Mouse (Mus musculus): ENCODE data around the gene Anxa9. TPM values are rescaled to one million over a fixed set of nuclear protein-coding genes. Genes with fewer than 3 reads are reported as not detected.
A peak's percentile ranks its signal among the peaks of the same experiment; 100 is the strongest.

Gene Anxa9
- polyA plus RNA-seq, 1 experiment = 1.2 TPM

DNA sequence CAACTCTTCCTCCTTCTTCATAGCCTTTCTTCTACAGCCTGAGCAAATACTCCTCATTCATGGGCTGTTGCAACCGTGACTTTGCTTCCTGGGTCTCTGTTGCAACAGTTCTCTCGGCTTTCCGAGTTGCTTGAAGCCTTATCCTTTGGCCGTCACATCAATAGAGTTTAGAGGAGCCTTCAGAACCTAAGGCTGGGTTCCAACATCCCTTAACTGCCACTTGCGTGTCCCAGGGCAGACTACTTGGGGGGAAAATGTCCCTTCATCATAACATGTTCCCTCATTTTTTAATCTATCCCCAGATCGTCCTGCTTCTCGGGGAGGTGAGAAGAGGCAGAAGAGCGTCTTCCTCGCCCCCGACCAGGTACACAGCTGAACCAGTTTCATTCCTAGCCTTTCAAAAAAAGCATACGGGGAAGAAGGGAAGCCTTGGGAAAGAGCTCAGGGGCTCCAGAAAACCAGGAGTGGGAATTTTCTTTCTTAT lies 24.6 kb downstream of the Anxa9 start:
- WGBS = under 1% methylated on average over 11 of the region's 11 CpGs
- peaks cover 9% of the 10 kb centered on the region; the same call in 1 of the 2 replicates for H3K4me1 ChIP-seq (ENCODE audit: control insufficient read depth, insufficient read depth, low read length)
- H3K27ac ChIP-seq (ENCODE audit: insufficient read depth, low read length) = peak overlapping the region; percentile 97
- TF ChIP-seq POLR2A (IDR thresholded peaks at IDR 0.05; ENCODE audit: borderline replicate concordance, insufficient read depth, low read length) = no peak
- TF ChIP-seq CTCF (IDR thresholded peaks at IDR 0.05; ENCODE audit: borderline replicate concordance, insufficient read depth, low read depth, low read length) = no peak
- H3K4me3 ChIP-seq (replicated peaks; ENCODE audit: insufficient read depth, low read depth, low read length) = peak overlapping the region; percentile 84
- peak in 1 of 2 experiments; percentile 54 for DNase-seq
- H3K27me3 ChIP-seq (ENCODE audit: control insufficient read depth, insufficient read depth, low read length) = no peaks in the 10 kb centered on the region

GRCm38 (mm10) chr3:95281216-95282126 lies 25.5 kb downstream of the Anxa9 start, which contains the start of the genes Mindy1 and Prune1:
TSS of gene Mindy1 (plus strand) at chr3:95281345.
TSS of gene Prune1 (minus strand) at chr3:95282076.
- peak; percentile 99 for DNase-seq
- TF ChIP-seq CTCF (IDR thresholded peaks at IDR 0.05; ENCODE audit: borderline replicate concordance, insufficient read depth, low read depth, low read length) (no peak), POLR2A (IDR thresholded peaks at IDR 0.05; ENCODE audit: borderline replicate concordance, insufficient read depth, low read length) (peak; percentile 70; the same call in 1 of the 2 replicates)
- WGBS = under 1% methylated on average over 53 of the region's 53 CpGs

GRCm38 (mm10) chr3:95280747-95281146 lies 26.2 kb downstream of the Anxa9 start:
- H3K4me3 ChIP-seq (replicated peaks; ENCODE audit: insufficient read depth, low read depth, low read length) = peak overlapping the region; percentile 75
- DNase-seq = peak in 1 of 2 experiments; percentile 55
- no peaks in the 10 kb centered on the region for H3K27me3 ChIP-seq (ENCODE audit: control insufficient read depth, insufficient read depth, low read length)
- H3K4me1 ChIP-seq (ENCODE audit: control insufficient read depth, insufficient read depth, low read length) = peaks cover 17% of the 10 kb centered on the region
- H3K27ac ChIP-seq (ENCODE audit: insufficient read depth, low read length) = peak overlapping the region; percentile 93
- TF ChIP-seq CTCF (IDR thresholded peaks at IDR 0.05; ENCODE audit: borderline replicate concordance, insufficient read depth, low read depth, low read length) (no peak), POLR2A (IDR thresholded peaks at IDR 0.05; ENCODE audit: borderline replicate concordance, insufficient read depth, low read length) (no peak)
- 7% methylated on average over 8 of the region's 8 CpGs for WGBS

More at GRCm38 (mm10) chr3:95281216-95282126, 25.5 kb downstream of the Anxa9 start, which contains the start of the genes Mindy1 and Prune1:
- H3K27me3 ChIP-seq (ENCODE audit: control insufficient read depth, insufficient read depth, low read length) = no peaks in the 10 kb centered on the region
- H3K4me1 ChIP-seq (ENCODE audit: control insufficient read depth, insufficient read depth, low read length) = peaks cover 16% of the 10 kb centered on the region
- H3K4me3 ChIP-seq (replicated peaks; ENCODE audit: insufficient read depth, low read depth, low read length) = peak within 1 kb of the TSS; percentile 84
- peak within 1 kb of the TSS; percentile 97 for H3K27ac ChIP-seq (ENCODE audit: insufficient read depth, low read length)

GRCm38 (mm10) chr3:95277149-95277551 lies 29.8 kb downstream of the Anxa9 start:
- Histone ChIP-seq H3K4me1 (ENCODE audit: control insufficient read depth, insufficient read depth, low read length) (peaks cover 40% of the 10 kb centered on the region), H3K27ac (ENCODE audit: insufficient read depth, low read length) (peak overlapping the region; percentile 60; the same call in 1 of the 2 replicates), H3K4me3 (replicated peaks; ENCODE audit: insufficient read depth, low read depth, low read length) (no peak overlapping the region), H3K27me3 (ENCODE audit: control insufficient read depth, insufficient read depth, low read length) (no peaks in the 10 kb centered on the region)
- DNase-seq = peak in 1 of 2 experiments; percentile 50
- WGBS = 4% methylated on average over 1 of the region's 1 CpGs
- TF ChIP-seq CTCF (IDR thresholded peaks at IDR 0.05; ENCODE audit: borderline replicate concordance, insufficient read depth, low read depth, low read length) (no peak), POLR2A (IDR thresholded peaks at IDR 0.05; ENCODE audit: borderline replicate concordance, insufficient read depth, low read length) (no peak)

- Histone ChIP-seq H3K27me3 (ENCODE audit: control insufficient read depth, insufficient read depth, low read length) (no peaks in the 10 kb centered on the region), H3K4me1 (ENCODE audit: control insufficient read depth, insufficient read depth, low read length) (peaks cover 43% of the 10 kb centered on the region), H3K27ac (ENCODE audit: insufficient read depth, low read length) (peak overlapping the region; percentile 31; the same call in 1 of the 2 replicates), H3K4me3 (replicated peaks; ENCODE audit: insufficient read depth, low read depth, low read length) (no peak overlapping the region)
- DNase-seq = no peak
- TF ChIP-seq CTCF (IDR thresholded peaks at IDR 0.05; ENCODE audit: borderline replicate concordance, insufficient read depth, low read depth, low read length) (no peak), POLR2A (IDR thresholded peaks at IDR 0.05; ENCODE audit: borderline replicate concordance, insufficient read depth, low read length) (no peak)
- 71% methylated on average over 5 of the region's 5 CpGs for WGBS
These were observed 30.5 kb downstream of the Anxa9 start for GRCm38 (mm10) chr3:95276428-95276934.

DNA sequence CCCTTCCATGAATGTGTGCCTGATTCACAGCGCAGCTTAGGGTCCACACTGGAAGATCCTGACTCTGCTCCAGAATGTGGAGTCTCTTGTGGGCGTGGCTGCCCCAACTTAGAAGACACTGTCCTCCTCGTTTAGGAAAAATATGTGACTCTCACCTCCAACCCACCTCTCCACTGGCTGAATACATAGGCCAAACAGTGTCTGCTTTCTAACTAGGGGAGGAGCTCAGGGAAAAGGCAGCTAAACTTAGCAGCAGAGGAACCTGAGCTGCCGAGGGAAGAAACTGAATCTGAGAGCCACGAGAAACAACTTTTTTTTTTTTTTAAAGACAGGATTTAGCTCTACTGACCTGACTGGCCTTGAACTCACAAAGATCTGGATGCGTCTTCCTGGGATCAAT lies 31.8 kb downstream of the Anxa9 start:
- peaks cover 49% of the 10 kb centered on the region for H3K4me1 ChIP-seq (ENCODE audit: control insufficient read depth, insufficient read depth, low read length)
- TF ChIP-seq CTCF (IDR thresholded peaks at IDR 0.05; ENCODE audit: borderline replicate concordance, insufficient read depth, low read depth, low read length) (no peak), POLR2A (IDR thresholded peaks at IDR 0.05; ENCODE audit: borderline replicate concordance, insufficient read depth, low read length) (no peak)
- peak overlapping the region; percentile 25 for H3K27ac ChIP-seq (ENCODE audit: insufficient read depth, low read length)
- no peak for DNase-seq
- 65% methylated on average over 6 of the region's 6 CpGs for WGBS
- no peak overlapping the region for H3K4me3 ChIP-seq (replicated peaks; ENCODE audit: insufficient read depth, low read depth, low read length)
- no peaks in the 10 kb centered on the region for H3K27me3 ChIP-seq (ENCODE audit: control insufficient read depth, insufficient read depth, low read length)

GRCm38 (mm10) chr3:95274453-95274852 lies 32.5 kb downstream of the Anxa9 start:
- peaks cover 49% of the 10 kb centered on the region for H3K4me1 ChIP-seq (ENCODE audit: control insufficient read depth, insufficient read depth, low read length)
- WGBS = 90% methylated on average over 4 of the region's 4 CpGs
- DNase-seq = no peak
- no peaks in the 10 kb centered on the region for H3K27me3 ChIP-seq (ENCODE audit: control insufficient read depth, insufficient read depth, low read length)
- H3K27ac ChIP-seq (ENCODE audit: insufficient read depth, low read length) = peak overlapping the region; percentile 95
- TF ChIP-seq POLR2A (IDR thresholded peaks at IDR 0.05; ENCODE audit: borderline replicate concordance, insufficient read depth, low read length) (no peak), CTCF (IDR thresholded peaks at IDR 0.05; ENCODE audit: borderline replicate concordance, insufficient read depth, low read depth, low read length) (no peak)
- no peak overlapping the region for H3K4me3 ChIP-seq (replicated peaks; ENCODE audit: insufficient read depth, low read depth, low read length)
